Mouse (Mus musculus) urinary bladder, postnatal 25 days (tissue): ENCODE data around the gene Prelid3b.

ENCODE experiments used
- DNase-seq: peaks from one replicate; pipeline ENCODE4 v3.0.0; 2022; ENCODE audit warnings: low spot score

The Prelid3b gene

GRCm38 (mm10) chr2:174426856-174427255, 46.0 kb downstream of the Prelid3b start:
- no peak for DNase-seq

GRCm38 (mm10) chr2:174424301-174425085, 48.4 kb downstream of the Prelid3b start:
- no peak for DNase-seq

- no peak for DNase-seq
Observed at GRCm38 (mm10) chr2:174421107-174421506, 51.8 kb downstream of the Prelid3b start.

GRCm38 (mm10) chr2:174415731-174416310, 57.1 kb downstream of the Prelid3b start, which contains the start of gene Nelfcd:
TSS of gene Nelfcd (plus strand) at chr2:174415804.
- peak; percentile 95 for DNase-seq
